Mouse (Mus musculus): ENCODE data around the gene Matk.

DNA sequence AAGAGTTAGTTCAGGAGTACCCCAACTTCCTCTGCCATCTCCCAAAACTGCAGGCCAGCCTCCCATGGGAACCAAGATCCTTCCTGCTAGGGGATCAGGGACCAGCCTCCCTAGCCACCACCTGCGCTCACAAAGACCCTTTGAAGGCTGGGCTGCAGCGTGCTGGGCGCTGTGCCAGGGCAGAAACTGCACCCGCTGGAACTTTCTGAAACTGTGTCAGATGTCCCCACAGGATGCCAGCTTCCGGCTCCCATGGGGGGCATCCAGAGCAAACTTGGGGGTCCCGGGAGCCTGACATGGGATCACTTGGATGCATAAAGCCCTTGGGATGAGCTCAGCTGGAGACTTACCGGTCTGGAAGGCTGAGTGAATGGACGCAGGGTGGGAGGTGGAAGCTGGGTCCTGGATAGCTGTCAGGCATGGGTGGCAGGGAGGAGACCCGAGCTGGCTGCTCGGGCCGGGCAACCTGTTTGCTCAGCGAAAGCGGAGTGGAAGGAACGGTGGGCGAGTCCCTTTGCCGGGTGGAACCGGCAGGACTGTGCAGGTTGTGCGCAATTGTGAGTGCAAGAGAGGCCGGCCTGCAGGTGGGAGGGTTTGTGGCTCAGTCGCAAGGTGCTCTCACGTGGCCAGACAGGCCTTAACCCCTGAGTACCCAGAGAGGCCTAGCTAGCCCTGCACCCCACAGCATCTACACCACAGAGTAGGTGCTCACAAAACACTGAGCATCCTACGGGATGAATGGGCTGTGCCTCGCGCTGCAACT is 38.1 kb downstream of the Matk start:
- no peak for TF ChIP-seq EP300 (IDR thresholded peaks at IDR 0.05; ENCODE audit: low read depth)
- no peak for TF ChIP-seq CTCF (IDR thresholded peaks at IDR 0.05; ENCODE audit: low read depth)
